Mouse (Mus musculus): ENCODE results near the gene Riox1.
A peak's percentile ranks its signal among the peaks of the same experiment; 100 is the strongest.
"Not testable (repeated sequence)": the region's sequence is repeated elsewhere in the genome, so short reads cannot be mapped to it uniquely, and the experiment has no call there.

The Riox1 gene

DNA sequence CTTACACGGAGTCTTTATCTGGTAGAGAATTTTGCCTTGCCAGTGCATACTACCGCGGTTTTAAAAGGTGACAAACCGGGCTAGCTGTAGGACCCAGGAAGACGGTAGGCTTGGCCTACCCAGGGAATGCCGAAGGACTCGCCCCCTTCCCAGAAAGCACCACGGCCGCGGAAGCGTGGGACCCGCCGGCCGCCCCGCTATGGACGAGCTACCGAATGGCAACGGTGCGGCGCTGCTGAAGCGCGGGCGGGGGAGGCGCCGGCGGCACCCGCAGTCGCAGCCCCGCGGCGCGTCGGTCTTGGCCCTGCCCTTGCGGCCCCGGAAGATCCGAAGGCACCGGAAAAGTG lies at the start of gene Riox1:
Gene Riox1, plus strand, starts transcription at position 116 of the 347 bp plus-strand sequence.
- peak; percentile 80 for DNase-seq

GRCm38 (mm10) chr12:83910451-83910850 lies 40.0 kb upstream of the Riox1 start:
- DNase-seq, result peak; percentile 34

- DNase-seq, result no peak
Observed at GRCm38 (mm10) chr12:83914202-83914740, 36.1 kb upstream of the Riox1 start.

GRCm38 (mm10) chr12:83914797-83915196 lies 35.6 kb upstream of the Riox1 start:
- no peak for DNase-seq

- no peak for DNase-seq
Observed at GRCm38 (mm10) chr12:83916884-83917283, 33.5 kb upstream of the Riox1 start.

GRCm38 (mm10) chr12:83920721-83921441 lies 29.5 kb upstream of the Riox1 start:
- DNase-seq, result peak; percentile 38

- DNase-seq, result peak; percentile 100
Observed at GRCm38 (mm10) chr12:83921535-83922381, 28.6 kb upstream of the Riox1 start, which contains the start of gene Numb. TSS of gene Numb (minus strand) at chr12:83921934.

DNA sequence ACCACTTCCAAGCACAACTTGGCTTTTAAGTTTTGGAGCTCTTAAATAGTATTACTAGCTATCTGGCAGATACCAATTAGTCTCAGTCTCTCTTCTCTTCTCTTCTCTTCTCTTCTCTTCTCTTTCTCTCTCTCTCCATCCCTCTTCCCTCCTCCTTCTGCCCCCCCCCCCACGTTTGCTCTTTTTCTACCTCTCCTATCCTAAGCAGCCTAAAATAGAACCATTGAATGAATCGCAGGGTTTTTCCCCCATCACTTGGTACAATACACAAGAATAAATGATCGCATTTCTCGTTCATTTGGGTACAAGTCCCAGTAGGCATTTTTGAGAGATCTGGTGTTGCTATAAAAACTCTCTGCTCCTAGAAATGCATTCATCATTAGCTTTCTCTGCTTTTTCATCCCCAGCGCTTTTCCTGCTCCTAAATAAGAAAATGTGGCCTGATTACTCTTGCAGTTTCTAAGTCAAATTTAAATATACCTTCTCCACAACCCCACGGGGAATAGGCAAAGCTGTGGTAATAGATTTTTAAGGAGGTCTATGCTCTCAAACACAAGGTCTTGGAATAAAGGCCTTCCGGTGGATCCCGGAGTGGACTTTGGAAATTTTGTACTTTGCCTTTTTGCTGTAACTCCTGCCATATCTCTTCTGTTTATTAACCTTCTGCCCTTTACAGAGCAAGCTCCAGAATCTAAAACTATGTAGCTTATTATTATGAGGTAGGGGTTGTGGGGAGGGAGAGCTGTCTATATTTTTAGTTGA lies 27.5 kb upstream of the Riox1 start:
- DNase-seq, result peak; percentile 49

- no peak for DNase-seq
Observed at GRCm38 (mm10) chr12:83923486-83923859, 26.9 kb upstream of the Riox1 start.

GRCm38 (mm10) chr12:83924332-83924731 lies 26.1 kb upstream of the Riox1 start:
- no peak for DNase-seq

DNA sequence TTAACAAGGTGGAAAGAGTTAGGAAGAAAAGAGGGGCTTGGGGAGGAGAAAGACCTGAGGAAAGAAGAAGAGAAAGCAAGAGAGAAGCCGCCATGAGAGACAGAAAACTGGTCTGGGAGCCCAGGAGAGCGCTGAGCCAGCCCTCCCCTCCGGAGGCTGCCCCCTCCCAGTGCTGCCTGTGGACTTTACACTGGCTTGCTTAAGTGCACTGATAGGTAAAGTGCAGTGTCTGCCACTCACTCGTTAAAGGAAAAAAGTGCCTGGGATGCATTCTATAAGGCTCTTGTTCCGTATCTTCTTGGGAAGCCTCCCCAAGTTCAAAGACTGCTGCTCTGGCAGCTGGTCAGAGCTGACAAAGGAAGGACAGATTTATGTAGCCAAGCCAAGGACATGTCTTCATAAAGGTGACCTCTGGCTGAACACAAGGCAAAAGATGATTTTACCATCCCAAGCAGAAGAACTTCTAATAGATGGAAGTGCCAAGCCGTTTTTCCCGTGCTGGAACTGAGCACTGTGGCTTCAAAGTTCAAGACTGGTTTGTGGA lies 25.2 kb upstream of the Riox1 start:
- peak; percentile 45 for DNase-seq

GRCm38 (mm10) chr12:83926061-83926460 lies 24.3 kb upstream of the Riox1 start:
- no peak for DNase-seq

GRCm38 (mm10) chr12:83927747-83928146 lies 22.7 kb upstream of the Riox1 start:
- DNase-seq, result no peak

GRCm38 (mm10) chr12:83929186-83929804 lies 21.1 kb upstream of the Riox1 start:
- no peak for DNase-seq

DNA sequence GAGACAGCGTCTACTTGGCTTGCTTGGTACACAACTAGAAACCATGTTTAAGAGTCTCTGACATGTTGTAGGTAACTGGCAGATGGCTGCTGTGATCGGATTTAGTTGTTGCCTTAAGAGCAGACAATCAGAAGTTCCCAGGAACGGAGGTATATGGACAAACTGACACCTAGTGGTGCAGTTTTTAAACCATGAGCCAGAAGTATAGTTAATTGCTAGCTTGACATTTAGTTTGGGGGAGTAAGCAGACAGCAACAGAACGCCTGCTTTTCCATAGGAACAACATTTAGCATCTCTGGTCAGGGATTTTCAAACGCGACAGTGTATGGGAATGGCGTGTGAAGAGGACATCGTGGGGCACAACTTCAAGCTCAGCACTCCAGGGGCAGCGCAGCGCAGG lies 12.8 kb upstream of the Riox1 start:
- DNase-seq, result no peak

DNA sequence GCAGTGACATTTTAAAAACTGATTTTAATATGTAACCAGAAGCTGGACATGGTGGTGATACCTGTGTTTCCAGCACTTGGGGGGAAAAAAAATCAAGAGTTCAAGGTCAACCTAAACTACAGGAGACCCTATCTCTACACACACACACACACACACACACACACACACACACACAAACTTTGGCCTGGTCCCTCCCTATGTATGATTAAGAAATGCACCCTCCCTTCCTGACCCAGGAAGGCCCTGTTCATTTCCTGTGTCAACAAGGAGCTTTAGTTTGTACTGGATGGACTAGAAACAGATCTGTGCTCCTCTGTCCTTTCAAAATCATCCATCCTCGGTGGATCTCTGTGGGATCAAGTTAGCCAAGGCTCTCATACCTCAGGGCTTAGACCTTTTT lies 11.8 kb upstream of the Riox1 start:
- DNase-seq, result not testable (repeated sequence)

DNA sequence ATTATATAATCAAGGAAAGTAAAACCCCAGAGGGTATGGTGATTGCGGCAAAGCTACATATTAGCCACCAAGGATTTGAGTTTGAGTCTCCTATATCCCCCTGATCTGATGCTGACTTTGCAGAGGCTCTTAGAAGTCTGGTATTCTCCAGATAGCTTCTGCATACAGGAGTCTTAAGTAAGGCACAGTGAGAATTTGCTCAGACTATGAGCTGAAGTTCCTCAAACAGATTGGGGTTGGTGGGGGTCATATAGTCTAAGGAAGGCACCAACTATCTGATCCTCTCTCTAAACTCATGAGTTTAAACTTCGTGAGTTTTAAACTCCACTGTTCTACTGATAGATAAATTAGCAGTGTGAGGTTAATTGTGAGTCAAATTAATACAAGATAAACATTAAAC lies 11.1 kb upstream of the Riox1 start:
- no peak for DNase-seq

- no peak for DNase-seq
Observed at GRCm38 (mm10) chr12:83940031-83940430, 10.4 kb upstream of the Riox1 start.

DNA sequence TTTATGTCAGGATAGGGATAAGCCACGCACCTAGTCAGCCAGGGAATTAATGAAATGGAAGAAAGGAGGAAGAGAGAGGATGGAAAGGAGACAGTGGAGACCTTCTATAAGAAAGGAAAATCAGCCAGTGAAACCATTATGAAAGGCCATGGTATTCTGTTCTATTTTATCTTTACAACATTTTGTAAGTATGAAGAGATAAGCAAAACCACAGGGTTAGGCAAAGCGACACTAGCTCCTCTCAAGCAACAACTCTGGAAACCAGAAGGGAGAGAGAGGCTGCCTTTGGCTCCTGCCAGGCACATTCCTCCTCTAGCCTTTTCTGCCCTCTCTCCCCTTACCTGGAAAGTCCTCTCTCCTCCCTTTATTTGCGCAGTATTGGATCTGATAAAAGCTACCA lies 8.5 kb upstream of the Riox1 start:
- DNase-seq, result no peak

DNA sequence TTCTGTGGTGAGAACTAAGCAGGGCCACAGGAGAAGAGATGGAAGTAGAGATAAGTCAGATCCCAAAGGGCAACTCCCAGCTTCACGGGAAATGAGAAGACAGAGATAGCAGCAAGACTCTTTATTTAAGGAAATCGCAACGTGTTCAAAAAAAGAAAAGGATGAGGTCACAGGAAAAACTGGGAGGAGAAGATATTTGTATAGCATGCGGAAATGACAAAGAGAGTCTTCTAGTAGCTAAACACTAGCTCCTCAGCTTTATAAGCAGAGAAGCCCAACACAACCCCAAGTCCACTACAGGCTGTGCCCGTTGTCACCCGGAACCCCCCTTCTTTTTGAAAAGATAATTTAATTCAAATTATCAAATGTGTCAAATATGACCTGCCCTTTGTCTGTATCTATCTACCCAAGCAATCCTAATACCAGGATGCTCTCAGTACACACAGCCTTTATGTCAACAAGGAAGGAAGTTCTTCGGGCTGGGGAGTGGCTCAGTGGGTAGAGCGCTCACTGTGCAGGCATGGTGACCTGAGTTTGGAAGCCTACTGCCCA lies 3.1 kb upstream of the Riox1 start:
- no peak for DNase-seq

DNA sequence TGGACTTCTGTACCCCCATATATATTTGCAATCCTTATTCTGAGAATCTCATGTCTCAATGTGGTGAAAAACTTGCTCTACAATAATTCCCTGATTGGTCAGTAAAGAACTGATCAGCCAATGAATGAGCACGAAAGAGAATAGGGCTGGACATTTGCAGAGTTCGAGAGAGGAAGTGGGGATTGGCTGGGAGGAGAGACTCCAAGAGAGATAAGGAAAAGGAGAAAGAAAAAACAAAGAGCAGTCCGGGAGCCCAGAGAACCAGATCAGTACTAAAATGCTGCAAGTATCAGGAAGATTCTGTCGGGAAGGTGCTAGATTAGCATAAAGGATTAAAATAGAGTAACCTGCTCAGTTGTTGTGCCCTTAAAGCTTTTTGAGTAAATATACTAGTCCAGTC lies 1.4 kb upstream of the Riox1 start:
- DNase-seq, result no peak
